Mouse (Mus musculus) spleen, adult 18-20 months (tissue): Measurements from ENCODE around the gene Nfatc4.

Experiments used
- DNase-seq, 2 experiments: peaks; one replicate each; pipeline ENCODE4 v3.0.0; 2022; ENCODE audit warnings: mixed read lengths in 2 of 2

The Nfatc4 gene

GRCm38 (mm10) chr14:55854406-55855100 lies 31.6 kb downstream of the Nfatc4 start:
- DNase-seq: no peak

DNA sequence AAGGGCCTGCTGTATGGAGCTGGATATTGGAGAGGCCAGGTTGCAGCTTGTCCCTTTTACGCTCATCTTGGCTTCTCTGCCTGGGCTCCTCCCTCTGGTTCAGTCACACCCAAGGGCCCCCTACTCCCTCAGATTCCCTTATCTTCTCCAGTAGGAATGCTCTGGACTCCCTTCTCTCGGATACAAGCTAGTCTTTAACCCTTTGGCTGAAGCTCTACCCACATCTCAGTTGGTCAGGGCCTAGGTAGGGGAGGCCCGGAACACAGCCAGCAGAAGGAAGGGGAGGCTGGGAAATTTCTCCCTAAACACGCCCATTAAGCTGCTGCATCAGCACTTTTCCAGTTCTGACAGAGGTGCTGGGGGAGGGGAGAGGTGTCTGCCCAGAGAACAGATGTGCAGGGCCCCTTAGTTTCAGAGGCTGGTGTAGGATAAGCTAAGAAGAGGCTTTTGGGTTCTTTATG lies 32.2 kb downstream of the Nfatc4 start:
- DNase-seq: no peak

DNA sequence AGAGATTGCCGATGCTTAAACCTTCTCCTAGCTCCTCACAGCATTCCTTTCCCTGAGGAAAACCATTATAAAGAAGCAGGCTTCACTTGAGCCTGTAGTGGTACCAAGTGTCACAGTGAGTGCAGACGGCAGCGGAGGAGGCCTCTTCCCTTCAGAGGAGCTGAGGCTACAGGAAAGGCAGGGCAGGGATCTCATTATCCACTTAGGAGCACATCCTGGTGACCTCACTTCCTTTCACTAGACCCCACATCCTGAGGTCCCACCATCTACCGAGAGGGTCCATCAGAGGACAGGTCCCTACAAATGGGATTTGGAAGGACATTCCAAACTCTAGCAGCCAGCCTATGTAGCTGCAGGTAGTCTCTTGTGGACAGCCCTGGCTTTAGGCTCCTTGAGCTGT lies 34.6 kb downstream of the Nfatc4 start:
- no peak for DNase-seq

- DNase-seq: no peak
Measured at GRCm38 (mm10) chr14:55862186-55862585, 39.2 kb downstream of the Nfatc4 start.

GRCm38 (mm10) chr14:55862970-55863369 lies 40.0 kb downstream of the Nfatc4 start:
- no peak for DNase-seq

- DNase-seq: peak in 1 of 2 experiments; percentile 67
Measured at GRCm38 (mm10) chr14:55863773-55864172, 40.8 kb downstream of the Nfatc4 start.

DNA sequence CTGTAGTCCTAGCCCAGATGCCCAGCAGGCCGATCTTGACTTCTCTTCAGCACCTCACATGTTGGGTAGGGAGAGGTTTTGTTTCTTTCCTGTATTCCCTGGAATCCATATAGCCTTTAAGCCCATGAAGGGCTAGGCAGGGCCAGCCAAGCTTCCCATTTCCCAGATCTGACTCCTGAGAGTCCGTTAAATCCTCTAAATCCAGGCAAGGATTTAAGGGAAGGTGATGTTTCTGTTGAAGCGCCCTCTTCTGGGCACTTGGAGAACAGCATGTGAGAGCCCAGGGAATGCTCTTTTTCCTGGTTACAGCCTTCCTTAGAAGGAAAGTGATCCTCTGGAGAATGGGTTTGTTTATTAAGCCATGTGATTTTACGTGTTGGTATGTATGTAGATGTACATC lies 44.0 kb downstream of the Nfatc4 start:
- DNase-seq: peak in 1 of 2 experiments; percentile 29

GRCm38 (mm10) chr14:55868230-55869026 lies 45.5 kb downstream of the Nfatc4 start:
- DNase-seq: no peak

DNA sequence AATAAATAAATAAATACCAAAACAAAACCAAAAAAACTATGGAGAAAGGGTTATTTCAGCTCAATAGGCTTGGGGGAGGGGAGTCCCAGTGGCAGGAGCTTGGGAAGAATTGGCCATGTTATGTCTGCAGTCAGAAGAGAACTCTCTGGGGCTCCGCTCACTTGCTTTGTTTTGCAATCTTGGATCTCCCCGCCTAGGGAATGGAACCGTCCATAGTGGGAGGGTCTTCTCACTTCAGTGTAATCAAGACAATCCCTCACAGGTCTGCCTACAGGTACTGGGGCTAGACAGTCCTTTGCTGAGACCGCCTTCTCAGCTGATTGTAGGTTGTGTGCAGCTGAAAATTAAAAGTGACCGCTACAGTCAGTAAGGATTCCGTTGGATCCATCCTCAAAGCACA lies 46.6 kb downstream of the Nfatc4 start:
- no peak for DNase-seq

- DNase-seq: no peak
Measured at GRCm38 (mm10) chr14:55872039-55872438, 49.1 kb downstream of the Nfatc4 start.

DNA sequence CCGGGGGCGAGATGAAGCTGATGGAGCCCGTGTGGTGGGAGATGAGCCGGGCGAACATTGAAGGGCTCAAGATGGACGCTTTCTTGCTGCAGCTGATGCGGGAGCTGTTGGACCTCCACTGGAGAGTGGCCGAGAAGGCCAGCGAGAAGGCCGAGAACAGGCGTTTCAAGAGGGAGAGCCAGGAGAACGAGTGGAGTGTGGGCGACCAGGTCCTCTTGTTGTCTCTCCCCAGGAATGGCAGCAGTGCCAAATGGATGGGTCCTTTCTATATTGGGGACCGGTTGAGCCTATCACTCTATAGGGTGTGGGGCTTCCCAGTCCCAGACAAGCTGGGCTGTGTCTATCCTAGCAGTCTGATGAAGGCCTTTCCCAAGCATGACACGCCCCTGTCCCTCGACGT lies 49.6 kb downstream of the Nfatc4 start:
- DNase-seq: no peak

GRCm38 (mm10) chr14:55873242-55873713 lies 50.3 kb downstream of the Nfatc4 start:
- no peak for DNase-seq

GRCm38 (mm10) chr14:55873714-55874683 lies 51.1 kb downstream of the Nfatc4 start:
- peak; percentile 61 to 74 for DNase-seq

DNA sequence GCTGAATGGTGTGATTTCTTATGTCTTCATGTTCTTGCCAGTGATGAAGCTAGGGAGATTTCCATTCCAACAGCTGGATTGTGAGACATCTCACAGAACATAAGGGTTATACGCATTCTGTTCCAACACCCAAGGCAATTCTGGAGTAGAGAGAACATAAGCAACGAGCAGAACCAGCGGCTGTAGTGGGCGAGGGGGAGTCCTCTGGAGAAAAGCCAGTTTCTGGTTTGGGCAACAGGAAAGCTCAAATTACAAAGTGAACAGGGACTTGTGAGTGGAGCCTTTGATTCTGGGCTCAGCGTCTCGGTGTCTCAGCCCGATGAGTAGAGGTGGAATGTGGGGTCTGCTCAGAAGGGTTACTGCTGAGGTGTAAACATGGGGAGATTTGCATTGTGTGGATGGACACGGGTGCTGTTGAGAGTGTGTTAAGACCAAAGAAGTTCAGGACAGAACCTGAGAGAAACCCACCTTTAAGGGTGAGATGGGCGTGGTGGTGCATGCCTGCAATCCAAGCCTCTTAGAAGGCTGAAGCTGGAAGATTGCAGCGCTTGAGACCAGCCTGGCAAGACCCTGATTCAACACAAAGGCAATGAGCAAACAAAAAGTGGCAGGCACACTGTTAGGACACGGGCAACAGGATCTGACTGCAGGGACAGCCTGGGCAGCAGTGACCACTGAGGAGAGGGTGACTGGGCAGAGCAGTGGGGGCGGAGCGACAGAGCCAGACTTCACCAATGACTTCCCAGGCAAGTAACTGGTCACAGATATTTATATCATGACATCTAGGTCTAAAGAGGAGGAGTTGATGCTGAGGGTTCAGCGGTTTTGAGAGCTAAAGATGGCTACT lies 54.7 kb downstream of the Nfatc4 start:
- DNase-seq: no peak

GRCm38 (mm10) chr14:55878316-55878940 lies 55.5 kb downstream of the Nfatc4 start:
- no peak for DNase-seq

GRCm38 (mm10) chr14:55879623-55880022 lies 56.7 kb downstream of the Nfatc4 start:
- peak; percentile 49 to 79 for DNase-seq

- DNase-seq: no peak
Measured at GRCm38 (mm10) chr14:55880982-55881381, 58.0 kb downstream of the Nfatc4 start.

- no peak for DNase-seq
Measured at GRCm38 (mm10) chr14:55882171-55882641, 59.3 kb downstream of the Nfatc4 start.

DNA sequence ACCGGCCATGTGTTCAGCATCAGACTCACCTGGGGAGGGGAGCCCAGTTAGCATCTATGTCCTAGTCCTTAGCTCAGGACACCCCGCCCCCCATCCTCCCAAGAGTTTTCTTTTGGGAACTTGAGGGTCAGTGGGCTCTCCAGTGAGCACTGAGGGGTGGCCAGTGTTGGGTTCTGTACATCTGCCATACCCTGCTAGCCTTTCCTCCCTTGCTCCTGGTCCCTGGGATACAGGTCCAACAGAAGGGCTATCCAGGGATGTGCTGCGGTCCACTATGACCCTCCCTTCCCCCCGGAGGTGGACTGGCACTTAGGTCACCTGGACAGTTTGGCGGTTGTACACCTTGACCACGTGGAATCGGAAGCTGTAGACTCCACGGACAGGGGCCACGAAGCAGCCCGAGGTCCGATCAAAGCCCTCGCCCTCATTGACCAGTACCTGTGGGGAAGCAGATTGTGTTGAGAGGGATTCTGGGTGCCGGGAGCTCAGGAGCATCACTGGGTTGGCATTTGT lies 60.3 kb downstream of the Nfatc4 start:
- no peak for DNase-seq
